Mouse (Mus musculus) olfactory bulb, adult 2 months (tissue): Measurements from ENCODE around the gene Traf1.

Experiments
- CTCF ChIP-seq: fragments of 200-500 bp; IDR thresholded peaks from 2 replicates; pipeline ENCODE4 v1.5.1; 2012; ENCODE audit warnings: low read depth, mild to moderate bottlenecking, low read length, moderate library complexity; ENCODE audit not compliant: insufficient read depth
- POLR2A ChIP-seq: fragments of 200-500 bp; IDR thresholded peaks from 2 replicates; pipeline ENCODE4 v1.6.1; 2012; ENCODE audit warnings: mild to moderate bottlenecking, low read depth, low read length, moderate library complexity; ENCODE audit not compliant: insufficient read depth

- TF ChIP-seq CTCF (no peak), POLR2A (no peak)
These were observed 63.8 kb downstream of the Traf1 start for GRCm38 (mm10) chr2:34897820-34898219.
